In genomic region chr8:110417801-110418200, GRCm38 (mm10) we compare ENCODE assay signal across 14 mouse cellular contexts.
"Had no signal": no experiment of that assay in that cellular context is flagged by ENCODE, and none has a peak within 500 bp of the region (broad histone marks: within the 10 kb centered on the region; RNA-seq: fewer than 3 reads in every experiment).

No protein-coding gene starts in this region.

- H3K4me1 ChIP-seq: liver, embryonic 13.5 days had no signal

- H3K27ac ChIP-seq: limb, embryonic 12.5 days; liver, embryonic 13.5 days; lung, embryonic 15.5 days; midbrain, embryonic 12.5 days; neural tube, embryonic 13.5 days had no signal

- H3K4me2 ChIP-seq: limb, embryonic 12.5 days; liver, embryonic 13.5 days; lung, embryonic 15.5 days; midbrain, embryonic 12.5 days; neural tube, embryonic 13.5 days had no signal

- H3K9me3 ChIP-seq: limb, embryonic 12.5 days; liver, embryonic 13.5 days; lung, embryonic 15.5 days; midbrain, embryonic 12.5 days; neural tube, embryonic 13.5 days had no signal

- ATAC-seq: intestine, embryonic 16.5 days; liver, postnatal 0 days; midbrain, embryonic 16.5 days had no signal

- H3K9ac ChIP-seq: limb, embryonic 12.5 days; liver, embryonic 13.5 days; liver, postnatal 0 days; lung, embryonic 15.5 days; midbrain, embryonic 12.5 days; neural tube, embryonic 13.5 days had no signal

- H3K4me3 ChIP-seq: limb, embryonic 12.5 days; liver, embryonic 13.5 days; lung, embryonic 15.5 days; midbrain, embryonic 12.5 days; neural tube, embryonic 13.5 days had no signal

- H3K36me3 ChIP-seq: limb, embryonic 12.5 days; liver, embryonic 13.5 days; lung, embryonic 15.5 days; midbrain, embryonic 12.5 days; neural tube, embryonic 13.5 days had no signal

- H3K27me3 ChIP-seq: limb, embryonic 12.5 days; liver, embryonic 13.5 days; lung, embryonic 15.5 days; midbrain, embryonic 12.5 days; neural tube, embryonic 13.5 days had no signal

- DNase-seq: layer of hippocampus, adult 9-11 months; layer of hippocampus, postnatal 36 days; liver; liver, embryonic 13.5 days; liver, postnatal 0 days; lung, postnatal 14 days; retina, postnatal 1 day; thymus, postnatal 36 days had no signal
